Mouse (Mus musculus): ENCODE data around the gene Gm10100.
"Not testable (repeated sequence)": the region's sequence is repeated elsewhere in the genome, so short reads cannot be mapped to it uniquely, and the experiment has no call there.

Gm10100 gene

DNA sequence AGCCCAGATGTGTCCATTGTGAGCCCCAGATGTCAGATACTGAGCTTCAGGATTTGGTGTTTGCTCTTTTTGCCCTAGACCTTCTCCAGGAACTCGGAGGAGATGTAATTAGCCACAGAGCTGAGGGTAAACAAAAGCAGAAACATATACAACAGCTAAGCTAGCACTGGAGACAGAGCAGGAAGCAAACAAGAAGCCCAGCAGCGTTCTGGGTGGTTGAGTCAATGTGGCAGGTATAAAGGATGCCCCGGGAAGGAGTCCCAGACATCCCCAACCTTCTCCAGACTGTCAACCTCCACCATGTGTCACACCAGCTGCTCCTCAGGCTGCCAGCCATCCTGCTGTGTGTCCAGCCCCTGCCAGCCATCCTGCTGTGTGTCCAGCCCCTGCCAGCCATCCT lies at the start of gene Gm10100:
TSS of gene Gm10100 (plus strand) at position 301 of the 400 bp plus-strand sequence.
- no peak for DNase-seq (ENCODE audit: low read depth, low spot score)

DNA sequence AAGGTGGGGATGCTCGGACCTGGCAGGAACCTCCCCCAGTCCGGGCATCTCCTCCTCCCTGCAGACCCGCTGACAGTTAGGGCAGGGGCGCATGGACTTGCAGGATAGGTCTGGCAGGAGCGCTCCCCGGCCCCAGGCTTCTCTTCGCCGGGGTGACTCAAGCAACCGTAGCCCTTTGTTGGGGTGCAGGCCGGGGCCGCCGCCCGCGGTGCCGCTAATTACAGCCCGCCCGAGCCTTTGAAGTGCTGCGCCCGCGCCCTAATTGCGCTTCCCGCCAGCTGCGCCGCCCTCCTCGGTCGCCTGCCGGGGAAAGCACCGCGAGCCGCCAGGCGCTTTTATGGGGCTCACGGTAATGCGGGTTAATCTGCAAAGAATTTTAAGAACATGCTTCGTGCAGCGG lies 48.7 kb upstream of the Gm10100 start:
- DNase-seq (ENCODE audit: low read depth, low spot score) = peak; percentile 80

- no peak for DNase-seq (ENCODE audit: low read depth, low spot score)
These were observed 43.3 kb upstream of the Gm10100 start for GRCm38 (mm10) chr10:77682994-77683393.

DNA sequence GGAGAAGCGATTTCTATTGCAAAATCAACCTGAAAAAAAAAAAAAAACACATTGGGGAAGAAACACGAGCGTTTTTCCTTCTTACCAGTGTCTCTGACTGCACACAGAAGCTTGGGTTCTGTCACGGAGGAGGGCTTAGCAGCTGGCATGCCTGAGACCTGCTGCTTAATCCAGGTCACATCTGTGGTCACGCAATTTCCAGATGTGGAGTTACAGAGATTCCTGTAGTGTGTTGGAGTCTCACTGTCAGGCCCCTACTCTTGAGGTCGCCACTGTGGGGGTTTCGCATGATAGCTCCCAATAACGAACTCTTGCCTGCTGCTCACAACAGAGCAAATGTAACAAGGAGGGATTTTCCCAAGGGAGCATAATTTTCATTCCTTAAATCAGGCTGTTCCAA lies 42.1 kb upstream of the Gm10100 start:
- DNase-seq (ENCODE audit: low read depth, low spot score) = no peak

DNA sequence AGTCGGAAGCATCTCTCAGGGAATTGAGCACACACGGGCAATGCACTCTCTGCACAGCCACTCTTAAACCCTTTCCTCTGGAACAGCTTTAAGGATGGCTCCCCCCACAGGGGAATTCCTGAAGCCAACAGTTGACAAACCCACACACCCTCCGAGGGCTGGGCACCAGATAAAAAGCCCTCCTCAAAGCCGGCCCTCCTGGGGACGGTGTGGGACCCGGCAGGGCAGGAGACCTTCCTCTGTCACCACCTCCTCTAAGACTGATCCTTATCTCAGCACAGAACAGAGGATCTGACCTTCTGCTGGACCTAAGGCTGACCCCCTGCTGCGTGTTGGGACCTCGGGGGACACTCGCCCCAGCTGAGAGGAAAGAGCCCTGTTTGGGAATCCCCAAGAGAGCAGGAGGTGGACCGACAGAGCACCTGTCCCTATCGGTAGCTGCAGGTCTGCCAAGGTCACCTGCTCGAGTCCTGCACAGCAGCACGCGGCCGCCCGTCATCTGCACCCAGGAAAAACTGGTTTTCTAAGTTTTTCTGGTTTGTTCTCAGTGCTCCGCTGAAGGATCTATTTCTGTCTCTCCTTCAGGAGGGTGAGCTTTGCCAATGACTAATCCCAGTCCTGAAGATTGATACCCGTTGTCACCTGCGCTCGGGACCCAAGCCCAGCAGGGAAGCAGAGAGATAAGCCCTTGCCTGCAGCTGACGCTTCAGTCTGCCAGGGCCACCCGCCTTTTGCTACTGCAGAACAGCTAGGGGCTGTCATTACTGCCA lies 40.2 kb upstream of the Gm10100 start, which contains the start of gene Tspear:
TSS of gene Tspear (plus strand) at position 675 of the 770 bp plus-strand sequence.
- DNase-seq (ENCODE audit: low read depth, low spot score) = no peak

DNA sequence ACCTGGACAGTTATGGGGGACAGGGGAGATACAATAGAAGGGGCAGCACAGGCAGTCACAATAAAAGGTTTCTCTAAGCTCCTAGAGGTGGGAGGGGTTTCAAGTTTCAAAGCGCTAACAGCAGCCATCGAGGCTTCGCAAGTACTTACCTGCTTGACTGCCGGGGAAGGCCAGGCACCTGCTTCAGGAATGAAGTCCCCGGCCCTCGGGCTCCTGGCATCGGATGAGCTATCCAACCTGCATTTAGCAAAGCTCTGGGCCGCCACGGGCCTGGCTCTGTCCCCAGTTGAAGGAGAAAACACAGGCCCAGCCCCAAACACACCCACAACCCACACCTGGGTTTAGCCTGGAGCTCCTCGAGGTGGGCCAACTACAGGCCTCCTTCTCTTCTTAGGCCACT lies 39.3 kb upstream of the Gm10100 start:
- DNase-seq (ENCODE audit: low read depth, low spot score) = no peak

DNA sequence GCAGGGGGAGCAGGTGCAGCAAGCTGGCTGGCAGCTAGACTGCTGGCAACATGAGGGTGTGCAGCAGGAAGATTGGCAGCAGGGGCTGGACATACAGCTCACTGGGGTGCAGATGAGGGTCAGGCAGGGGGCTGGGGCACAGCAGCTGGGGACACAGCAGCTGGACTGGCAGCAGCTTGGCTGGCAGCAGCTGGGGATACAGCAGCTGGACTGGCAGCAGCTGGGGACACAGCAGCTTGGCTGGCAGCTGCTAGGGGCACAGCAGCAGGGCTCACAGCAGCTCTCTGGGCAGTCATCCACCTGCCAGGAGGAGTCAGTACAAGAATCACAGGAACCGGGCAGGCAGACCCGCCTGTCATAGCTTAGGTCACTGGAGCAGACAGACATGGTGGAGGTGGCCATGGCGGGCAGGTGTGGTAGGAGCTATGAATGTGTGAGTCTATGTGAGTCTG lies 35.9 kb upstream of the Gm10100 start, which contains the start of gene Gm19402:
TSS of gene Gm19402 (minus strand) at position 402 of the 452 bp plus-strand sequence.
- not testable (repeated sequence) for DNase-seq (ENCODE audit: low read depth, low spot score)

DNA sequence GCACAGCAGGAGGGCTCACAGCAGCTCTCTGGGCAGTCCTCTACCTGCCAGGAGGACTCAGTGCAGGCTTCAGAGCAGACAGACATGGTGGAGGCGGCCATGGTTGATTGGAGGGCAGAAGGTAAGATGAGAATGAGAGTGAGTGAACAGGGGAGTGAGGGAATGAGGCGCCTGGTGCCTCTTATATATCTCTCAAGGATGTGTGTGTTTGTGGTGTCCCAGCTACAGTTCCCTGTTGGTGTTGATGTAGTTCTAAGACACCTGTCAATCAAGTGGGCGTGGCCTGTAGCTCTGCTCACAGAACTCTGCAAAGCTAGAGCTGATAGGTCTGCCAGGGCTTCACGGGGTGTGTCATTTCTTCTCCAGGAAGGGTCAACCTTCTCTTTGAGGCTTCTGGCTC lies 29.2 kb upstream of the Gm10100 start, which contains the start of gene Gm9508:
TSS of gene Gm9508 (minus strand) at position 101 of the 400 bp plus-strand sequence.
- no peak for DNase-seq (ENCODE audit: low read depth, low spot score)

DNA sequence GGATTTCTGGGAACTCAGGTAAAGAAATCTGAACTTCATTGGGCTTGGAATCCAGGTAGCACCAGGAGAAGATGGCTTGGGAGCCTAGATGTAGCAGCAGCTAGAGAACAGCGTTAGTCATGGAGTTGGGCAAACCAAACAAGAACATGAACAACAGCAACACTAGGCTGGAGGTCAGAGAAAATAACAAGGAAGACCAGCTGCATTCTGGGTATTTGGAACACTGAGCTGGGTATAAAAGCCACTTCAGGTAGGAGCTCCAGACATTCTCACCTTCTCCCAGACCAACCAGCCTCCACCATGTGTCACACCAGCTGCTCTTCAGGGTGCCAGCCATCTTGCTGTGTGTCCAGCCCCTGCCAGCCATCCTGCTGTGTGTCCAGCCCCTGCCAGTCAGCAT lies 20.0 kb upstream of the Gm10100 start, which contains the start of gene Gm10272:
TSS of gene Gm10272 (plus strand) at position 301 of the 400 bp plus-strand sequence.
- no peak for DNase-seq (ENCODE audit: low read depth, low spot score)

GRCm38 (mm10) chr10:77709831-77710230 lies 16.5 kb upstream of the Gm10100 start:
- no peak for DNase-seq (ENCODE audit: low read depth, low spot score)

GRCm38 (mm10) chr10:77711157-77711556 lies 15.1 kb upstream of the Gm10100 start, which contains the start of gene Gm10024:
Gene Gm10024, plus strand, starts transcription at chr10:77711457.
- not testable (repeated sequence) for DNase-seq (ENCODE audit: low read depth, low spot score)

GRCm38 (mm10) chr10:77713734-77714133 lies 12.6 kb upstream of the Gm10100 start:
- DNase-seq (ENCODE audit: low read depth, low spot score) = peak; percentile 31

DNA sequence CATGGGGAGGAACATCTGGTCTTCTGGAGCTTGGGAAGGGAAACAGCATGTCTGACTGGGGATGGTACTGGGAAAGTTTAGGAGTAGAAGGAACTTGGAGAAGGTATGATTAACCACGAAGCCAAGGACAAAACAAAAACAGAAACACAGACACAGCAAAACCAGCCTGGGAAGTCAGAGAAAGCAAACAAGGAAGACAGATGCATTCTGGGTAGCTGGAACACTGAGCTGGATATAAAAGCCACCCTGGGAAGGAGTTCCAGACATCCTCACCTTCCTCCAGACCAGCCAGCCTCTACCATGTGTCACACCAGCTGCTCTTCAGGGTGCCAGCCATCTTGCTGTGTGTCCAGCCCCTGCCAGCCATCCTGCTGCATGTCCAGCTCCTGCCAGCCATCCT lies 10.8 kb upstream of the Gm10100 start, which contains the start of gene Gm10142:
TSS of gene Gm10142 (plus strand) at position 301 of the 400 bp plus-strand sequence.
- no peak for DNase-seq (ENCODE audit: low read depth, low spot score)

GRCm38 (mm10) chr10:77720299-77720698 lies 6.0 kb upstream of the Gm10100 start, which contains the start of gene Krtap12-1:
Gene Krtap12-1, plus strand, starts transcription at chr10:77720599.
- not testable (repeated sequence) for DNase-seq (ENCODE audit: low read depth, low spot score)

- peak; percentile 37 for DNase-seq (ENCODE audit: low read depth, low spot score)
These were observed 1.4 kb upstream of the Gm10100 start for GRCm38 (mm10) chr10:77724855-77725254.

DNA sequence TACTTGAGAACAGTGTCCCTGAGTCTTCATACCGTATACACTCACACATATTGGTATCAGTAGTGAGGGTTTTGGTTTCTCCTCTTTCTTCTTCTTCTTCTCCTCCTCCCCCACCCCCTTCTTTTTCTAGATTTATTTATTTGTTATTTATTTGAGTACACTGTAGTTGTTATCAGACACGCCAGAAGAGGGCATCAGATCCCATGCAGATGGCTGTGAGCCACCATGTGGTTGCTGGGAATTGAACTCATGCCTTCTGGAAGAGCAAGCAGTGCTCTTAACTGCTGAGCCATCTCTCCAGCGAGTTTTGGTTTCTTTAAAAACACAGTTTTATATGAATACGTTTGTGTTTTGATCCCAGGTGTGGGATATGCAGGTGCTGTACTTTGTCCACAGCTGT lies 2.0 kb downstream of the Gm10100 start:
- DNase-seq (ENCODE audit: low read depth, low spot score) = peak; percentile 49

DNA sequence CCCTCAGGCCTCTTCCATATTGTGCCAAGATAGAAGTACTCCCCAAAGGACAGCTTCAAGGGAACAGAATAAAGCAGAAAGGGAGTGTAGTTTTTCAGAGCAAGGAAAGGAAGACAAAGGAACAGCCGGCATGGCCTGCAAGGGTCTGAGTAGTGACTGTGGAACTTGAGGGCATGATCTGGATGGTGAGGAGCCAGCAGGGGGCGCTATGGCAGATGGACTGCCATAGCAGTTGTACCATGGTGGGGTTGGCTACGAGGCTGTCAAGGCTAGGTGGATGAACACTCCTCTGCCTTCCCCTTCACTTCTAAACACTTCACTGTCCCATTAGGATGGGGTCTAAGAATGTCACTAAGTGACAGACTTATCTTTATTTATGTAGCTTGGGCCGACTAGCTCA lies 3.0 kb downstream of the Gm10100 start:
- peak; percentile 59 for DNase-seq (ENCODE audit: low read depth, low spot score)

GRCm38 (mm10) chr10:77735928-77736327 lies 9.6 kb downstream of the Gm10100 start:
- no peak for DNase-seq (ENCODE audit: low read depth, low spot score)

DNA sequence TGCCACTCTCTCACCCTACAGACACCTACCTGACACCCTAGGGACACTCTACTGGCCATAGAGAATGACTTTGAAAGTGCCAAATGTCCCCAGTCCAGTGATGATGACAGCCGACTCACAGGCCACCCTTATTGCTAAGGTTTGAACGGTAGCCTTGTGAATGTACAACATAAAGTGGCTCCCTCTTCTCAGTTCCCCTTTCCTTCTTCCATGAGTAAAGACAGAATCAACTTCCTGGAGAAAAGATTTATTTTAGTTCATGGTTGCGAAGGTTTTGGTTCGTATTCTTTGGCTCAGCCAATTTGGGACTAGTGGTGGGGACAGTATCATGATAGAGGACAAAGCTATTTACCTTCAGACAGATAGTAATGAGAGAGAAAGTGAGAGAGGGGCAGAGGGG lies 12.6 kb downstream of the Gm10100 start:
- DNase-seq (ENCODE audit: low read depth, low spot score) = no peak

- not testable (repeated sequence) for DNase-seq (ENCODE audit: low read depth, low spot score)
These were observed 15.8 kb downstream of the Gm10100 start, which contains the start of gene Gm18596 for GRCm38 (mm10) chr10:77741924-77742688. Gene Gm18596, minus strand, starts transcription at chr10:77742638.

DNA sequence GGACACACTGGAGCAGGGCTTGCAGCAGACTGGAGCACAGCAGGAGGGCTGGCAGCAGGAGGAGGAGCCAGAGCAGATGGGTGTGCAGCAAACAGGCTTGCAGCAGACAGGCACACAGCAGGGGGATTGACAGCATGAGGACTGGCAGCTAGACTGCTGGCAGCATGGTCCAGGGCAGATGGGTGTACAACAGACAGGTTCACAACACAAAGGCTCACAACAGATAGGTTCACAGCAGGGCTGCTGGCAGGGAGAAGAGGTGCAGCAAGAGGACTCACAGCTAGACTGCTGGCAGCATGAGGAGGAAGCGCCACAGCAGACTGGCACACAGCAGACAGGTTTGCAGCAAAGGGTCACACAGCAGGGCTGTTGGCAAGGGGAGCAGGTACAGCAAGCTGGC lies 24.4 kb downstream of the Gm10100 start:
- not testable (repeated sequence) for DNase-seq (ENCODE audit: low read depth, low spot score)

DNA sequence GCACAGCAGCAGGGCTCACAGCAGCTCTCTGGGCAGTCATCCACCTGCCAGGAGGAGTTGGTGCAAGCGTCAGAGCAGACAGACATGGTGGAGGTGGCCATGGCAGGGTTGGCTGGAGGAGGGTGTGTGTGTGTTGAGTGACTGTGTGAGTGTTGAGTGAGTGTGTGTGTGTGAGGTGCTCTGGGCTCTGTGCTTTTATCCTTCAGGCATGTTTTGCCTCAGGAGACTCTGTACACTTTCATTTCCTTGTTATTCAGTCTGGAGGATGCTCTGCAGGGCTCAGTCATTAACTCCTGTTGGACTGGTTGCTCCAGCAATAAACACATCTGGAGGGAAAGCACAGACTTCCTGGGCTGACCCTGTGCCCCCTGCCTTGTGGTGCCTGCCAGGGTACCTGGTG lies 25.0 kb downstream of the Gm10100 start, which contains the start of gene Gm9736:
TSS of gene Gm9736 (minus strand) at position 101 of the 400 bp plus-strand sequence.
- not testable (repeated sequence) for DNase-seq (ENCODE audit: low read depth, low spot score)

Measured in A20 (cell line).